Mouse (Mus musculus) heart, postnatal 0 days (tissue): ENCODE measurements around the gene Radil. TPM values are rescaled to one million over a fixed set of nuclear protein-coding genes. Genes with fewer than 3 reads are reported as not detected.

Source experiments
- ATAC-seq: fragments of 200-750 bp; cut with Nextera tagmentation; 2 replicates; pipeline ENCODE4 v1.8.0; 2017; ENCODE audit warnings: low read depth, moderate number of reproducible peaks, moderate library complexity; ENCODE audit not compliant: insufficient read depth
- DNase-seq: peaks from one replicate; pipeline ENCODE4 v3.0.0-alpha.2; 2016; ENCODE audit warnings: low spot score
- H3K27ac ChIP-seq: fragments of 300-500 bp; sonication (generic); 2 replicates; pipeline ENCODE4 v1.5.1; 2014; ENCODE audit warnings: low read depth, mild to moderate bottlenecking
- H3K27me3 ChIP-seq: fragments of 300-500 bp; sonication (generic); 2 replicates; pipeline ENCODE4 v1.6.1; 2014; ENCODE audit warnings: low read length, mixed read lengths; ENCODE audit not compliant: control insufficient read depth, insufficient read depth
- H3K36me3 ChIP-seq: fragments of 300-500 bp; sonication (generic); replicated peaks from 2 replicates; pipeline ENCODE4 v1.6.1; 2014; ENCODE audit warnings: low read length, mixed read lengths; ENCODE audit not compliant: control insufficient read depth, insufficient read depth
- H3K4me1 ChIP-seq: fragments of 300-500 bp; sonication (generic); 2 replicates; pipeline ENCODE4 v1.6.1; 2014; ENCODE audit warnings: antibody characterized with exemption; ENCODE audit not compliant: control insufficient read depth, insufficient read depth
- H3K4me2 ChIP-seq: fragments of 300-500 bp; sonication (generic); 2 replicates; pipeline ENCODE4 v1.6.1; 2014; ENCODE audit warnings: low read depth, mild to moderate bottlenecking, low read length, moderate library complexity
- H3K4me3 ChIP-seq: fragments of 300-500 bp; sonication (generic); 2 replicates; pipeline ENCODE4 v1.5.1; 2014; ENCODE audit warnings: low read depth, low read length
- H3K9ac ChIP-seq: fragments of 300-500 bp; sonication (generic); replicated peaks from 2 replicates; pipeline ENCODE4 v1.6.1; 2014; ENCODE audit warnings: low read depth, low read length, mixed read lengths
- H3K9me3 ChIP-seq: fragments of 300-500 bp; sonication (generic); replicated peaks from 2 replicates; pipeline ENCODE4 v1.6.1; 2016; ENCODE audit warnings: low read length; ENCODE audit not compliant: control insufficient read depth
- CTCF ChIP-seq: IDR thresholded peaks from 2 replicates; pipeline ENCODE4 v1.5.1; 2016; ENCODE audit warnings: antibody characterized with exemption, control low read depth, low read depth
- EP300 ChIP-seq: IDR thresholded peaks from 2 replicates; pipeline ENCODE4 v1.6.1; 2016; ENCODE audit warnings: antibody characterized with exemption, low read depth
- WGBS: fragments of 180-500 bp; shearing (Covaris S2); extraction: QIAGEN DNeasy Blood & Tissue Kit; methylation state at CpG from one replicate; pipeline ENCODE4 v1.1.7; 2014; 5-methylcytosine and 5-hydroxymethylcytosine counted together
- polyA plus RNA-seq: library from polyadenylated mRNA; unstranded; fragments of >200 nt; fragmentation: Nextera tagmentation; extraction: Ambion mirVana; gene quantifications from 2 replicates; pipeline ENCODE4 v1.2.1, GENCODE M21; 2015
- total RNA-seq: library from RNA; depleted of rRNA; stranded (reverse); fragments of >200 nt; gene quantifications from 2 replicates; pipeline ENCODE4 v1.2.3, GENCODE M21; 2014; ENCODE audit warnings: low replicate concordance

The Radil gene
- total and polyA plus RNA-seq, 2 experiments from 2014 or later = 2.9 to 4.3 TPM

DNA sequence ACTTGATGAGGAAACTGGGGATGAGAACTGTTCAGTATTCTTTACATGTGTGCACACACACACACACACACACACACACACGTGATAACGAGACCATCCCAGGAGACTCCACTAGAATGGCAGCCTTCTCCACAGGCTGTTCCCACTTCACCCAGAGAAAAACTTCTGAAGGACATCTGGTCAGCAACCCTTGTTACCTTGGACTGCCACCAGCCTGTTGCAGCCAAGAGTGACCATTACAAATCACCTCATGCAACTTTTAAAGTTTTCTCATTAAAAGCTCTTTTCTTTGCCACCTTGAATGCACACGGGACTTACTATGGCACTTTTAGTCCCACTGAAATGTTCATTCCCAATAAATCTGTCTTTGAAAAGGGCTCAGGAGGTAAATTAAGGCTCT is 13.6 kb downstream of the Radil start:
- no peak for ATAC-seq
- no peaks in the 10 kb centered on the region for H3K27me3 ChIP-seq
- no peak overlapping the region for H3K4me2 ChIP-seq
- H3K4me1 ChIP-seq = peaks cover 7% of the 10 kb centered on the region; the same call in 1 of the 2 replicates
- H3K4me3 ChIP-seq = no peak overlapping the region
- 89% methylated on average over 3 of the region's 3 CpGs for WGBS
- no peak overlapping the region for H3K9ac ChIP-seq
- no peak for TF ChIP-seq EP300
- no peak for TF ChIP-seq CTCF
- H3K36me3 ChIP-seq = no peaks in the 10 kb centered on the region
- DNase-seq = no peak
- H3K9me3 ChIP-seq = no peaks in the 10 kb centered on the region
- H3K27ac ChIP-seq = no peak overlapping the region

DNA sequence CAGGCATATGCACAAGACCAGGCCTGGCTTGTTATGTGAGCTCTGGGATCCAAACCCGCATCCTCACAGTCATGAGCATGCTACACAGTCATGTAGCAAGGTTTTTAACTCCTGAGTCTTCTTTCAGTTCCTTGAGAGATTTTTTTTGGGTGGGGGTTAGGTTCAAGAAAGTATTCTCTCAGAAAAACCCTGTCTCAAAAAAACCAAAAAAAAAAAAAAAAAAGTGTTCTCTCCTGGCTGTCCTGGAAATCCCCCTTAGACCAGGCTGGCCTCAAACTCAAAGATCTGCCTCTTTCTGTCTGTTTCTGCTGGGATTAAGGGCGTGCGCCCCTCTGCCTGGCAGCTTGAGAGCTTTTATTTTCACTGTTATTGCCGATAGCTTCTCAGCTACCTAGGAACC is 15.5 kb downstream of the Radil start:
- Histone ChIP-seq H3K4me2 (no peak overlapping the region), H3K4me3 (no peak overlapping the region), H3K36me3 (no peaks in the 10 kb centered on the region), H3K27me3 (no peaks in the 10 kb centered on the region), H3K4me1 (peaks cover 7% of the 10 kb centered on the region; the same call in 1 of the 2 replicates), H3K9ac (no peak overlapping the region), H3K9me3 (no peaks in the 10 kb centered on the region), H3K27ac (no peak overlapping the region)
- DNase-seq = no peak
- 77% methylated on average over 4 of the region's 4 CpGs for WGBS
- ATAC-seq = no peak
- TF ChIP-seq EP300 (no peak), CTCF (no peak)

DNA sequence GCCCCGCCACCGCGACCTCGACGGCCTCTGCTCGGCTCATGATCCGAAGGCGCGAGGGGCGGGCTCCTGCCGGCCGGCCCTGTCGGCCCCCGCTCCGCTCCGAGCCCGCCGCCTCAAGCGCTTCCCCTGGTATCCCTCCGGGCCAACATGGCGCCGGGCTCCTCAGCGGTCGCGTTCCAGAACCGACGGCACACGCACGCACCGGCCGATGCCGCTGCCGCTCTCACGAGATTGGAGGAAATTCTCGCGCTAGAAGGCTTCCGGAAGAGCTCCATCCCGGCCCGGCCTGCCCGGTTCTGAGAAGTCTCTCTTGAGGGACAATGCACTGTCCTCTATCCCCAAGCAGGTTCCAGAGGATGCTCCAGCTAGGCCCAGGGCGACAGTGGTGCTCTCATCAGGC is 21.0 kb downstream of the Radil start, which contains the start of gene Papolb:
Gene Papolb (minus strand): TSS at position 162 of the 400 bp plus-strand sequence.
- WGBS = 51% methylated on average over 41 of the region's 41 CpGs
- Histone ChIP-seq H3K27ac (no peak within 1 kb of the TSS), H3K4me3 (no peak within 1 kb of the TSS)

DNA sequence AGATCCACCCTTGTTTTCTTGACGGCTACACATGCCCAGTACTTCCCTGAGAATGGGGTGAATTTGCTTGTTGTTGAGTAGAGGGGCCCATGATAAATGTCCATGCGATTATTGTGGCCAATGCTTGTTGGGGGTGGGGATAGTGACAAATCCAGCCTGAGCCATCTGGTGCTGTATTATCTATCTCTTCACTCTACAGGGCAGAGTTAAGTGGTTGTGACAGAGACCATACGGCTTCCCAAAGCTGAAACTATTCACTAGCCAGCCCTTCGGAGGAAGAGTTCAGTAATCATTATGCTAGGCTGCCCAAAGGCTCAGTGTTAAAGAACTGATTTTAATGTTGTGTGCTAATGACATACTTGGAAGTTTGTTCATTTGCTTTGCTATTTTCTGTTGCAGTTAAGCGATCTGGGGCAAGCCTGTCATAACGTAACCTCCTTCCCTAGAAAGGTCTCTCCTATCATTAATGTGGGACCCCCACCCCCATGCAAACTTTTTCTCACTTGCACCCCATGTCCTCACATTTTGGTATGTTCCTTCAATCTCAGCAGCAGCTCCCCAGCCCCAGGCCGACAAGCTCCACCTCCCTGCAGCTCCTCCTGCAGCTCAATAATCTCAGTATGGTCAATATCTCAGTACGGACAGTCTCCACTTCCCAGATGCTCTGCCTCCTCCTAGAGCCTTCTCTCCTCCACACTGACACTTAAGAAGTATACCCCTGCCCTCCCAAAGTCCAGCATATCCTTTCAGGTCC is 26.0 kb downstream of the Radil start:
- no peaks in the 10 kb centered on the region for H3K36me3 ChIP-seq
- H3K4me3 ChIP-seq = no peak overlapping the region
- H3K27ac ChIP-seq = no peak overlapping the region
- peaks cover 13% of the 10 kb centered on the region; the same call in 1 of the 2 replicates for H3K4me1 ChIP-seq
- no peak overlapping the region for H3K4me2 ChIP-seq
- DNase-seq (no peak), ATAC-seq (no peak; the same call in 1 of the 2 replicates)
- no peak for TF ChIP-seq CTCF
- TF ChIP-seq EP300 = no peak
- no peaks in the 10 kb centered on the region for H3K27me3 ChIP-seq
- 44% methylated on average over 8 of the region's 8 CpGs for WGBS
- H3K9ac ChIP-seq = no peak overlapping the region
- 0 out of 2 replicates have a peak, but pooled peaks cover 4% of the 10 kb centered on the region for H3K9me3 ChIP-seq

More for the DNA sequence above, 21.0 kb downstream of the Radil start, which contains the start of gene Papolb:
- Histone ChIP-seq H3K9me3 (0 out of 2 replicates have a peak, but pooled peaks cover 4% of the 10 kb centered on the region), H3K4me2 (no peak within 1 kb of the TSS), H3K9ac (no peak within 1 kb of the TSS), H3K36me3 (no peaks in the 10 kb centered on the region), H3K4me1 (peaks cover 5% of the 10 kb centered on the region; the same call in 1 of the 2 replicates), H3K27me3 (no peaks in the 10 kb centered on the region)
- no peak for TF ChIP-seq EP300
- TF ChIP-seq CTCF = no peak
- ATAC-seq (no peak), DNase-seq (no peak)

DNA sequence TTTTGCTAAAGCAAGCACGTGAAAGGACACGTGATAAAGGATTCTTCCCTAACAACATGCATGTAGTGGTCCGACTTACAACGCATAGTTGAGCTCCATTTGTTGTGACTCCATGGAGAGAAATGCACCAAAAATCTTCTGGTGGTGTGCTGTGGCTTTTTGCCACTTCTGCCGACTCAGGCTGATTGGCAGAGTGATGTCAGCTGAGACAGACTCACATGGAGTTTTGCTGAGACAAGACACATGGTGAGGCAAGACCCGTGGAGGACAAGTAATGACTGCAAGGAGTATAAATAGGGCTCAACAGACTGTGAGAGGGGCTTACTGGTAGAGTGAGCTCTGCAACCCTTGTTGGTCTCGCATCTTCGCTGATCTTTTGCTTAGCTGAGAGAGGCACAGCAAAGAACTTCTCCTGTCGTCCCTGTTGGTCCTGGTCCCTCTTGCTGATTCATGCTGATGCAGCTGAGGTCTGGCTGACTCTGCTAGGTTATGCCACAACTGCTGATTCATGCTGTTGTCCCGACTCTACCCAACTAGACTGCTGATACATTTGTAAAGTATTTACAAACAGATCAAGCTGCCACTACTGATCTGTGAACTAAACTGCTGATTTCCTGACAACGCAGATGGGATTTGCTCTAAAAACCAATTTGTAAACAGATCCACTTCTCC is 29.6 kb downstream of the Radil start:
- Histone ChIP-seq H3K9me3 (no peaks in the 10 kb centered on the region), H3K9ac (no peak overlapping the region), H3K4me2 (no peak overlapping the region), H3K36me3 (no peaks in the 10 kb centered on the region), H3K27me3 (no peaks in the 10 kb centered on the region), H3K27ac (no peak overlapping the region), H3K4me1 (peaks cover 23% of the 10 kb centered on the region), H3K4me3 (no peak overlapping the region)
- TF ChIP-seq EP300 (no peak), CTCF (no peak)
- DNase-seq = no peak
- ATAC-seq = no peak
- WGBS = 81% methylated on average over 11 of the region's 11 CpGs
